Mouse (Mus musculus) layer of hippocampus, postnatal 36 days (tissue): ENCODE data around the gene Ptprg. TPM values are rescaled to one million over a fixed set of nuclear protein-coding genes. Genes with fewer than 3 reads are reported as not detected.
"Not testable (repeated sequence)": the region's sequence is repeated elsewhere in the genome, so short reads cannot be mapped to it uniquely, and the experiment has no call there.

Experiments used
- DNase-seq, 2 experiments: peaks; one replicate each; pipeline ENCODE4 v3.0.0; 2022
- total RNA-seq, 2 experiments: library from RNA; stranded (reverse); gene quantifications; 2 replicates each; pipeline ENCODE4 v1.2.3; 2021

The Ptprg gene
- total RNA-seq, 2 experiments from 2014 or later: 106 to 107 TPM

DNA sequence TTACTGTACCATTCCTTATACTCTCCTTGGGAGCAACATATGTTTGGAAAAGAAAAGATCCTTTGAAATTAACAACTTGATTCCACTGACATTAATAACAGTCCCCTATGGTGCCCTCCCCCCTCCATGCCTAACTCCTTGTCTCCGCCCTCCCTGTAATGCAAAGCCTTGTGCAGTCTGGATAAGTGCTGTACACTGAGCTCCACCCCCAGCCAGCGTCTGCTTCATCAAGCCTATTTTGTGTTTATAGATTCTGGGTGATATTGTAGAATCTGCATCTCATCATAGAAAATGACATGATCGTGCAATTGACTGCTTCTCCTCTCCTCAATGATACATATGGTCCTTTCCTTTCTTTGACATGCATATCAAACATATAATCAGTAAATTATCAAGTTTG is 337.6 kb downstream of the Ptprg start:
- DNase-seq: no peak

GRCm38 (mm10) chr14:11892621-11893020 is 339.3 kb downstream of the Ptprg start:
- no peak for DNase-seq

GRCm38 (mm10) chr14:11895486-11895885 is 342.2 kb downstream of the Ptprg start:
- no peak for DNase-seq

- no peak for DNase-seq
Measured at GRCm38 (mm10) chr14:11902794-11903193, 349.5 kb downstream of the Ptprg start.

DNA sequence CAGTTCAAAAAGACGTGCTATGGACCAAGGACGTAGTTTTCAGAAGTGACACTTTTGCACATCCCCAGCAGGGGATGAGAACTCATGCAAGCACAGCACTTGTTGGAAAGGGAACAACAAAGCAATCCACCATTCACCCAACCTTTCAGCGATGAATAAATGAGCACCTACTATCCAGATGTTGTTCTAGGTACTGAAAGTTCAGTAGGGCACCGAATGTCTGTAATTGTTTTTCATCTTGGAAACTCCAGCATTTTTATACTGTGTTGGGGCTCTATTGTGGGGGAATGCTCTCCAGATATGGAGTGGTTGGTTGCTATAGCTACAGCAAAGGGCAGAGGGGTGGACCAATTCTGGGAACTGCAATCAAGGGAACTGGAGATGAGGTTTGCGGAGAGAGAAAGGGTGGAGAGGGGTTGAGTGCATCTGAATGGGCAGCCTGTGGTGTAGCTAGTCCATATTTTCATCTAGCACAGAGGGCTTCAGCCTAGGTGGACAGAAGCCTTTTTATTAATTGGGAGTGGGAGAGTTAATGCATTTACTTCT is 352.9 kb downstream of the Ptprg start:
- no peak for DNase-seq

GRCm38 (mm10) chr14:11912253-11912652 is 358.9 kb downstream of the Ptprg start:
- DNase-seq: no peak

- DNase-seq: no peak
Measured at GRCm38 (mm10) chr14:11917225-11917624, 363.9 kb downstream of the Ptprg start.

DNA sequence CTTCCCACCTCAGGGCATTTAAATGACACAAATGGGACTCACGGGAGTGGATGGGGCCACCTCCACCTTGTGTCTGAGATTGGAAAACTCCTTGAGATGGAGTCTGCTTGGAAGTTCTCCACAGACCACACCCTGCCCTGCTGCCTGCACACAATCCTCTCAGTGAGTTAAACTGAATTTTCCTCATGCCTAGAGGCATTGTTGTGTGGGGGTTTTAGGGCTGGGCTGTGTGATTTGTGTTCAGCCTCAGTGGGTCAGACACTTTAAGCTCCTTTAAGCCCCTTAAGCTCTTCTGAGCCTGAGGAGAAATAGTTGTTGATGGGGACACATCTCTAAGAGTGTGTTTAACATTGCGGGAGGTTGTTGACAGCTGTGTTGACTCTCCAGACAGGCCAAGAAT is 375.2 kb downstream of the Ptprg start:
- DNase-seq: no peak

DNA sequence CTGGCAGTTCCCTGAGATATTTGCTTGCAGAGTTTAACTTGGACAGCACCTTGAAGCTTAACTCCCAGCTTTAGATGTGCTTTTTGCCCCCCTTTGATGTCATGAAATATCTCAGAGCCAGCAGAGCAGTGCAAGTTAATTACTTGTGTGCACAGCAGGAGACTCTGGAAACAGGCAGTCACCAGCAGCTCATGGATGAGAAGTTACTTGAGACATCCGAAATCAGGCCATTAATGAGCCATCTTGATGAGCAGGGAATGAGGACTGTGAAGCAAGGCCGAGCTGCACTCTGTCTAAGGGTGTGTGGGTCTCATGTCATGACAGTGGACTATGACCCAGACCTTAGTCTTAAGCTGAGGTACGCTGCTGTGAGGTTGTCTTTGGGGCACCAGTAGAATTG is 379.2 kb downstream of the Ptprg start:
- DNase-seq: no peak

DNA sequence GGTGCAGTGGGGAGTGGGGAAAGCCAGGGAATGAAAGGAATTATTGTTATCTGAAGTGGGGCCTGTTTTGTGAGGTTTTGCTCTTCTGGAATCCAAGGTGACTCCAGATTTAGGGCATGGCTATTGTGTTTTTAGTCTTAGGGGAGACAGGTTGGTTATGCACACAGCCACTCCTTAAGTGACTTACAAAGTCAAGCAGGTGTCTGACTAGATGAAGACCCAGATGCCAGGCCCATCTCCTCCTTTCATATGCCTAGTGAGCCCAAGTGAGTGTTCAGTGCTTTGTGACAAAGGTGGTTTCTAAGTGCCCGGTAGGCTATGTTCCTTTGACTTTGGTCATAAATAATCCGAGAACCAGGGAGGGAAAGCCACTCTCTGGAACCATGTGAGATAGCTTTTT is 381.2 kb downstream of the Ptprg start:
- DNase-seq: no peak

GRCm38 (mm10) chr14:11935281-11935680 is 381.9 kb downstream of the Ptprg start:
- no peak for DNase-seq

- DNase-seq: no peak
Measured at GRCm38 (mm10) chr14:11935698-11936097, 382.4 kb downstream of the Ptprg start.

DNA sequence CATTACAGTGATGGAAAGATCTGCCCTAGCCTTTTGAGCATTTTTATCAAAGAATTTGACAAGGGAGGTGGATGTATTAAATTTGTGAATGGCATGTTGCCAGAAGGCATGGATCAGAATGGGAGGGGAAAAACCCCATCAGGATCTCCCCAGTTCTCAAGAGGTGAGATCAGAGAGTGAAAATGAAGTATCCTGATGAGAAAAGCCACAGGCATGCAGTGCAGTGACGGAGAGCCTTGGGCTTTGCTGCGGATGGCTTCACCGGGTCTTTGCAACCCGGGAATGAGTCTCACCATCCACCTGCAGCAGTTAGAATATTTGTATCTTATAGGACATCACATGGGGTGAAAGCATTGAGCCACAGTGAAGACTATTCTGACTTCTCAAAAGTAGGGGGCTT is 385.6 kb downstream of the Ptprg start:
- no peak for DNase-seq

DNA sequence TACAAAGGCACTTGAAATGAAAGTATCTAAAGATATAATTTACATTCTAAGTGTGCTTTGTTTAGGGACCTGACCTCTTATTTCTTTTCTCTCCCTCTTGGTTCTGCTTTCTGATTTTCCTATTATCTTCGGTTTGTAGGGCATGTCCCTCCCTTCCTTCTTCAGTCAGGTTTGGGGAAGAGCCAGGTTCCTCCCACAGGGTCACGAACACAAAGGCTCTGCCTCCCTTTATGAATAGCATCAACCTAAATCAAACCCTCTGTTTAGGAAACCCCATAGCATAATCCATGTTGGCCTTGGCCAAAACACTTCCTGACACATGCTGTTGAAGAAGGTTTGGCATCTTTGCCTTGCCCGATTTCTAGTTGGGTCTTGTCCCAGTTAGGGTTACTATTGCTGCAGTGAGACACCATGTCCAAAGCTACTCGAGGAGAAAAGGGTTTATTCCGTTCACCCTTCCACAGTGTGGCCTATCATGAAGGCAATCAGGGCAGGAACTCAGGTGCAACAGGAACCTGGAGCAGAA is 388.7 kb downstream of the Ptprg start:
- DNase-seq: no peak

DNA sequence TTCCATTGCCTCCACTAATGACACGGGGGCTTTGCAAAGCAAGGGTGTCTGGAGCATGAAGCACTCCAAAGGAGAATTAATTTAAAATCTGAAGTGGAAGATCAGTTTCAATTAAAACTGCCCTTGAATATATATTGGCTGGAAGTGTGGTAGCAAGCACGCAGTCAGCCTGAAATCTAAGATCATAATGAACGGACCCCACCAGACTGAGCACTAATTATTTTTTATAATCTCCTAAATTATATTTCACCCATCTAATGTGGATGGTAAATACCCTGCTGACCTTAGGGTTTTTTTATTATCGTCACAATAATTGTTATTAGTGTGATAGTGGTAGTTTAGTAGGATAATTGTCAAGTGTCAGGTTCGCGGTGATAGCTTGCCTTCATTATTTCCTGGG is 397.0 kb downstream of the Ptprg start:
- DNase-seq: no peak

GRCm38 (mm10) chr14:11955020-11955882 is 401.9 kb downstream of the Ptprg start:
- no peak for DNase-seq

DNA sequence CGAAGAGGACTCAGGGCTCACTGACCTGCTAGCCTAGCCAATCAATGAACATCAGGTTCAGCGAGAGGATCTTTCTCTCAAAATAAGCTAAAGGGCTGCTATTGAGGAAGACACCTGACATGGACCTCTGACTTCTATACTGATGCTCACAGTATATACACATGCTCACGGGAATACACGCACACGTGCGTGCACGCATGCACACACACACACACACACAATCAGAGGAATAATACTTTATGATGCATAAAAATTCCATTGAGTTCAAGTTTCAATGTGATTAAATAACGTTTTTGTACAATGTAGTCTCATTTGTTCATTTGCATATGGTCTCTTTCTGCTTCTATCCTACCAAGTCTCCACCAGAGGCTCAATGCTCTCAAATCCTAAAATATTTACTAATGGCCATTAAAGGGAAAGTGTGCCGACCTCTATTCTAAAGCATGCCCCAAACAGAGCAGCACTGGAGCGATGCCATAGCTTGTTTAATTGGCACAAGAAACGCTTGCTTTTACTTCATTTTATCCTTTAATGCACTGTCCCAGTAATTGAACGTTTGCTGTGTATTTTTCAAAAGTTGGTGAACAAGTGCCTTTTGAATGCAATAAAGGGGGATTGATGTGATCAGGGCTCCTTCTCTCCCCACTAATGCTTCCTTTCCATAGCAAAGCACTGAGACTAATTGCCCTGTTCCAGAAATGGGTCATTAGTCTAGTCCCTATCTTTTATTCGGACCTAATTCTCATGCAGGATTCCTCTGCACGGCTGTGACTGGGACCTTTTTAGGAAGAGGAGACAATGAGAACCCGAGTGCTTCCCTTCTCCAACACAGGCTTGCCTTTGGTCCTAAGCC is 407.2 kb downstream of the Ptprg start:
- peak; percentile 13 to 17 for DNase-seq

- DNase-seq: no peak
Measured at GRCm38 (mm10) chr14:11962101-11962500, 408.8 kb downstream of the Ptprg start.

GRCm38 (mm10) chr14:11962561-11962960 is 409.2 kb downstream of the Ptprg start:
- DNase-seq: no peak

GRCm38 (mm10) chr14:11963791-11964190 is 410.5 kb downstream of the Ptprg start:
- DNase-seq: no peak

DNA sequence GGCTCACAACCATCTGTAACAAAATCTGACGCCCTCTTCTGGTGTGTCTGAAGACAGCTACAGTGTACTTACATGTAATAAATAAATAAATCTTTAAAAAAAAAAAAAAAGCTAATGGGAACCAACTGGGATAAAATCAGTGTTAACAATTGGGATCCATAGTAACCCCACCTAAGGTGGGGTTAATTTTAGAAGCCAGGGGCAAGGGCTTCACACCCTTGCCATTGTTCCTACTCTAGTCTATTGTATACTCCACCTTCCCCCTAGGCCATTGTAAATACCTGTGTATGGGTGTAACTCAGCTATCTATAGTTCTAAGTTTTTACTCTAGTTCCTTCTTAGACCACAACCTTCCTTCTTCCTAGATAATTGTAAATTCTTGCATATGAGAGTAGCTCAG is 411.0 kb downstream of the Ptprg start:
- DNase-seq: not testable (repeated sequence)

GRCm38 (mm10) chr14:11965878-11966277 is 412.5 kb downstream of the Ptprg start:
- DNase-seq: no peak

DNA sequence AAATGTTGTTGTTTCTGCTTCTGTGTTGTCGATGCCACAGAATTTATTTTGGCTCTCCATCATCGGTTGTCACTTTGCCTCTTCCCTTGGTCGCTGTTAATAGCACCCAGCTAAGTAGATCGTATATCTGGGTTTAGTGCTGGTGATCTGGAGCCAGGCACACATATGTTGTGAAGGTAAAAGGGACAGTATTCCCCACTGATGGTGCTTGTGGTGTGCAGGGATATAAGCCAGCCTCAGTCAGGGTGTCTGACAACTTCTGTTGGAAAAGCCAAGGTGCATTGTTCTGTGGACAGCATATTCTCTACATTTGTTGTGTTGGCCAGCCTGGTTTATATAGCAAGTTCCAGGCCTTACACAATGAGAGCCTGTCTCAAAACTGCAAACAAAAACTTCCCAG is 428.4 kb downstream of the Ptprg start:
- DNase-seq: no peak
